30 mouse cellular contexts compared by ENCODE assay signal in genomic region chr1:156860266-156860665, GRCm38 (mm10). TPM values are rescaled to one million over a fixed set of nuclear protein-coding genes. Genes with fewer than 3 reads are reported as not detected.
DNase-seq lines count a peak whose midpoint lies in the region; ATAC-seq and TF ChIP-seq lines count a peak whose summit lies in the region.
"Had no signal": no experiment of that assay in that cellular context is flagged by ENCODE, and none has a peak within 500 bp of the region (broad histone marks: within the 10 kb centered on the region; RNA-seq: fewer than 3 reads in every experiment).

No protein-coding gene starts in this region.

- no peak for TF ChIP-seq RAD21 in CH12.LX (IDR thresholded peaks at IDR 0.05; ENCODE audit: low read depth, low read length)

- peaks cover 11 to 54% of the 10 kb centered on the region in 2 experiments for H3K4me1 ChIP-seq in CH12.LX (ENCODE audit: control insufficient read depth in 1 of 2, insufficient read depth in 2 of 2)
- H3K4me1 ChIP-seq: limb, embryonic 12.5 days had no signal

- no peak for TF ChIP-seq EP300 in CH12.LX (IDR thresholded peaks at IDR 0.05; ENCODE audit: low read length)

- DNase-seq in A20 (ENCODE audit: low read depth, low spot score) = peak; percentile 65
- no peak for DNase-seq in CH12.LX (ENCODE audit: extremely low read depth)
- no peak for DNase-seq in kidney, postnatal 36 days
- no peak for DNase-seq in kidney, postnatal 4 days
- DNase-seq in adrenal gland, postnatal 25 days = no peak
- DNase-seq in left cerebral cortex, adult 11 months (ENCODE audit: low spot score) = no peak
- DNase-seq: adrenal gland, postnatal 10 days; cerebellum, adult 11-12 months; cerebellum, postnatal 10 days; gastrocnemius, postnatal 10 days; heart, adult 11 months; heart, postnatal 36 days; kidney, postnatal 14 days; layer of hippocampus, postnatal 36 days; liver, postnatal 0 days; lung, postnatal 4 days; midbrain, embryonic 14.5 days; retina, postnatal 1 day; right cerebral cortex, postnatal 14 days; thymus, postnatal 14 days had no signal

- peaks cover 32 to 63% of the 10 kb centered on the region in 2 experiments for H3K36me3 ChIP-seq in CH12.LX (replicated peaks in 1 of 2; ENCODE audit: control insufficient read depth in 1 of 2, insufficient read depth in 1 of 2, low read length in 1 of 2)
- H3K36me3 ChIP-seq: heart, embryonic 10.5 days; heart, embryonic 15.5 days; hindbrain, embryonic 13.5 days had no signal

- no peaks in the 10 kb centered on the region for H3K27me3 ChIP-seq in CH12.LX (replicated peaks)
- H3K27me3 ChIP-seq: heart, embryonic 15.5 days; hindbrain, embryonic 13.5 days; limb, embryonic 12.5 days; neural tube, embryonic 15.5 days had no signal

- dilution Hi-C loops in CH12.LX (cut with MboI; ENCODE audit: extremely low pct_ligation_motif_present, extremely low pct_unique_long_range_greater_than_20kb, low sequenced_read_pairs) = no loop called here

- ATAC-seq in granulocyte monocyte progenitor cell, adult 5-6 weeks (replicated peaks; ENCODE audit: poor library complexity, severe bottlenecking) = peak; percentile 68
- ATAC-seq in megakaryocyte progenitor cell, adult 5-6 weeks (replicated peaks; ENCODE audit: poor library complexity) = peak; percentile 51
- ATAC-seq: intestine, postnatal 0 days; liver, postnatal 0 days had no signal

- no peak for TF ChIP-seq POLR2A in CH12.LX (IDR thresholded peaks at IDR 0.05; ENCODE audit: low read depth, low read length)

- H3K4me2 ChIP-seq in CH12.LX (ENCODE audit: insufficient read depth, low read depth, poor library complexity, severe bottlenecking) = no peak overlapping the region
- H3K4me2 ChIP-seq: heart, embryonic 15.5 days; hindbrain, embryonic 13.5 days; limb, embryonic 12.5 days; neural tube, embryonic 15.5 days had no signal

- no peak overlapping the region for H3K4me3 ChIP-seq in CH12.LX (replicated peaks in 1 of 3; ENCODE audit: low read depth in 2 of 3, low read length in 2 of 3, poor library complexity in 1 of 3)
- H3K4me3 ChIP-seq: erythroblast, embryonic 14.5 days; heart, embryonic 10.5 days; heart, embryonic 15.5 days; hindbrain, embryonic 13.5 days; layer of hippocampus, adult 2 months; limb, embryonic 12.5 days; neural tube, embryonic 15.5 days had no signal

- H3K9ac ChIP-seq in CH12.LX (ENCODE audit: insufficient read depth, low read depth) = no peak overlapping the region
- H3K9ac ChIP-seq: heart, embryonic 15.5 days; hindbrain, embryonic 13.5 days; limb, embryonic 12.5 days; liver, postnatal 0 days; neural tube, embryonic 15.5 days had no signal

- H3K79me2 ChIP-seq in CH12.LX (replicated peaks; ENCODE audit: control insufficient read depth, extremely low read depth, insufficient read depth, poor library complexity, severe bottlenecking) = peaks cover 33% of the 10 kb centered on the region

- no peak for TF ChIP-seq CTCF in CH12.LX (conservative IDR thresholded peaks at IDR 0.05 in 1 of 2, IDR thresholded peaks at IDR 0.05 in 1 of 2; ENCODE audit: low read depth in 2 of 2, low read length in 2 of 2)

- in situ Hi-C loops in CH12.LX (cut with MboI; ENCODE audit: low pct_ligation_motif_present, low pct_unique_long_range_greater_than_20kb, low sequenced_read_pairs) = no loop called here

- H3K9me3 ChIP-seq in CH12.LX (replicated peaks; ENCODE audit: low read length) = no peaks in the 10 kb centered on the region
- H3K9me3 ChIP-seq: heart, embryonic 10.5 days; heart, embryonic 15.5 days; hindbrain, embryonic 13.5 days; limb, embryonic 12.5 days; neural tube, embryonic 15.5 days had no signal

- H3K27ac ChIP-seq in CH12.LX (ENCODE audit: insufficient read depth, low read depth) = peak overlapping the region; percentile 4; the same call in 1 of the 2 replicates
- H3K27ac ChIP-seq: heart, embryonic 10.5 days; heart, embryonic 15.5 days; hindbrain, embryonic 13.5 days; layer of hippocampus, adult 2 months; limb, embryonic 12.5 days; neural tube, embryonic 15.5 days had no signal

TF ChIP-seq in CH12.LX, 34 proteins besides CTCF, POLR2A, EP300 and RAD21:
- TF ChIP-seq HCFC1 (IDR thresholded peaks at IDR 0.05; ENCODE audit: low read depth, low read length) = no peak
- TF ChIP-seq USF2 (conservative IDR thresholded peaks at IDR 0.05; ENCODE audit: low read depth, low read length) = no peak
- no peak for TF ChIP-seq RCOR1 (conservative IDR thresholded peaks at IDR 0.05; ENCODE audit: low read depth, low read length)
- no peak for TF ChIP-seq E2F4 (IDR thresholded peaks at IDR 0.05; ENCODE audit: insufficient replicate concordance, low read depth, low read length)
- no peak for TF ChIP-seq JUN (IDR thresholded peaks at IDR 0.05; ENCODE audit: insufficient read depth, low read depth, low read length)
- no peak for TF ChIP-seq ZKSCAN1 (IDR thresholded peaks at IDR 0.05; ENCODE audit: borderline replicate concordance, low read depth, low read length)
- TF ChIP-seq MEF2A (IDR thresholded peaks at IDR 0.05; ENCODE audit: borderline replicate concordance, low read depth, low read length) = no peak
- no peak for TF ChIP-seq MYC (IDR thresholded peaks at IDR 0.05; ENCODE audit: low read depth, low read length)
- no peak for TF ChIP-seq PAX5 (IDR thresholded peaks at IDR 0.05; ENCODE audit: low read length)
- TF ChIP-seq MAFK (IDR thresholded peaks at IDR 0.05; ENCODE audit: insufficient replicate concordance, low read length) = no peak
- no peak for TF ChIP-seq BHLHE40 (IDR thresholded peaks at IDR 0.05; ENCODE audit: low read depth, low read length)
- no peak for TF ChIP-seq TCF12 (IDR thresholded peaks at IDR 0.05; ENCODE audit: low read depth, low read length)
- no peak for TF ChIP-seq TBP (conservative IDR thresholded peaks at IDR 0.05; ENCODE audit: low read depth, low read length)
- no peak for TF ChIP-seq MXI1 (IDR thresholded peaks at IDR 0.05; ENCODE audit: low read depth, low read length)
- no peak for TF ChIP-seq GABPA (IDR thresholded peaks at IDR 0.05; ENCODE audit: insufficient replicate concordance, low read depth, low read length)
- TF ChIP-seq USF1 (IDR thresholded peaks at IDR 0.05; ENCODE audit: low read depth, low read length) = no peak
- TF ChIP-seq SMC3 (IDR thresholded peaks at IDR 0.05; ENCODE audit: low read depth, low read length) = no peak
- no peak for TF ChIP-seq MAZ (IDR thresholded peaks at IDR 0.05; ENCODE audit: low read depth, low read length)
- TF ChIP-seq CHD1 (IDR thresholded peaks at IDR 0.05; ENCODE audit: low read depth, low read length) = no peak
- TF ChIP-seq UBTF (IDR thresholded peaks at IDR 0.05; ENCODE audit: low read depth, low read length) = no peak

RNA-seq across cellular contexts. Expression of gene Angptl1, which starts 21.9 kb away (rescaled TPM):
- total RNA-seq in CH12.LX (2012; rRNA removed) (0.08 and 0.29 TPM in 2 replicates), CH12.LX (2014; rRNA removed) (not detected in 2 replicates)
- polyA plus RNA-seq in CH12.LX (2012; ENCODE audit: insufficient read length, low read depth) = 0.10 and 0.23 TPM in 2 replicates
- not detected in 2 replicates for total RNA-seq in granulocyte monocyte progenitor cell, adult 5-6 weeks (2014; fragmentation: Nextera tagmentation)
- total RNA-seq in granulocyte monocyte progenitor cell, adult 5-6 weeks (2017) = not detected in 2 replicates
- total RNA-seq in megakaryocyte progenitor cell, adult 5-6 weeks (2015) = 0.07 TPM in 1 of 2 replicates, not detected in the other
- not detected in 2 replicates for total RNA-seq in megakaryocyte progenitor cell, adult 5-6 weeks (2017)
- total RNA-seq in adrenal gland, postnatal 25 days (2021) = 5.9 and 9.3 TPM in 2 replicates
- polyA plus RNA-seq: erythroblast, embryonic 14.5 days had no signal
